Mouse (Mus musculus): Measurements from ENCODE around the gene Atxn7l3.

DNA sequence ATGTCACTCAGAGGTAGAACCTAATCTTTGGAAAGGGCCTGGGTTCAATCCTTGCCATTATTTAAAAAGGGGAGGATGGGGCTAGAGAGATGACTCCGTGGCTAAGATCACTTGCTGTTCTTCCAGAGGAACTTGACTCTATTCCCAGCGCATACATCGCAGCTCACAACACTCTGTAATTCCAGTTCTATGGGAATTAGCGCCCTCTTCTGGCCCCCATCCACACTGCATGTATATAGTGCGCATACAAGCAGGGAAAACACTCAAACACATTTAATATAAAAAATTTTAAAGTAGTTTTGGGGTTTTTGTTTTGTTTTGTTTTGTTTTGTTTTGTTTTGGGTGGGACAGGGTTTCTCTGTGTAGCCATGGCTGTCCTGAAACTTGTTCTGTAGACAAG, 54.6 kb downstream of the Atxn7l3 start:
- no peak for TF ChIP-seq GATA1 (IDR thresholded peaks at IDR 0.05; ENCODE audit: borderline replicate concordance, low read length)
- no peak for TF ChIP-seq FLI1 (IDR thresholded peaks at IDR 0.05; ENCODE audit: low read length)

Data from megakaryocyte, embryonic 14.5 days (primary cell).